Mouse (Mus musculus): ENCODE data around the gene Tex2. TPM values are rescaled to one million over a fixed set of nuclear protein-coding genes. Genes with fewer than 3 reads are reported as not detected.

Tex2 gene
- total and polyA plus RNA-seq, 2 experiments from 2014 or later: 23.0 to 49.3 TPM

GRCm38 (mm10) chr11:106465932-106466331, 147.3 kb downstream of the Tex2 start:
- no peak overlapping the region for H3K4me3 ChIP-seq (ENCODE audit: low read depth, low read length)
- H3K27me3 ChIP-seq (ENCODE audit: insufficient read depth, low read length): no peaks in the 10 kb centered on the region
- no peak overlapping the region for H3K27ac ChIP-seq (ENCODE audit: low read depth, low read length)
- H3K36me3 ChIP-seq (ENCODE audit: insufficient read depth): no peaks in the 10 kb centered on the region
- 0 out of 2 replicates have a peak, but pooled peaks cover 3% of the 10 kb centered on the region for H3K4me1 ChIP-seq (ENCODE audit: insufficient read depth)
- WGBS: 92% methylated on average over 4 of the region's 4 CpGs
- no peak for TF ChIP-seq CTCF (IDR thresholded peaks at IDR 0.05; ENCODE audit: low read depth)
- H3K4me2 ChIP-seq (ENCODE audit: low read depth): no peak overlapping the region
- H3K9ac ChIP-seq: no peak overlapping the region
- ATAC-seq: no peak
- no peaks in the 10 kb centered on the region for H3K9me3 ChIP-seq (ENCODE audit: low read length)
- DNase-seq: no peak

GRCm38 (mm10) chr11:106465545-106465903, 147.7 kb downstream of the Tex2 start:
- H3K9me3 ChIP-seq (ENCODE audit: low read length): no peaks in the 10 kb centered on the region
- 0 out of 2 replicates have a peak, but pooled peaks cover 3% of the 10 kb centered on the region for H3K4me1 ChIP-seq (ENCODE audit: insufficient read depth)
- no peak overlapping the region for H3K4me3 ChIP-seq (ENCODE audit: low read depth, low read length)
- TF ChIP-seq CTCF (IDR thresholded peaks at IDR 0.05; ENCODE audit: low read depth): no peak
- no peak overlapping the region for H3K9ac ChIP-seq
- H3K27me3 ChIP-seq (ENCODE audit: insufficient read depth, low read length): no peaks in the 10 kb centered on the region
- no peak overlapping the region for H3K4me2 ChIP-seq (ENCODE audit: low read depth)
- H3K27ac ChIP-seq (ENCODE audit: low read depth, low read length): no peak overlapping the region
- H3K36me3 ChIP-seq (ENCODE audit: insufficient read depth): no peaks in the 10 kb centered on the region
- 97% methylated on average over 1 of the region's 1 CpGs for WGBS
- DNase-seq: no peak
- ATAC-seq: no peak

GRCm38 (mm10) chr11:106464681-106465544, 148.3 kb downstream of the Tex2 start:
- no peak for DNase-seq
- Histone ChIP-seq H3K27me3 (ENCODE audit: insufficient read depth, low read length) (no peaks in the 10 kb centered on the region), H3K4me2 (ENCODE audit: low read depth) (no peak overlapping the region), H3K9ac (no peak overlapping the region), H3K4me3 (ENCODE audit: low read depth, low read length) (no peak overlapping the region), H3K36me3 (ENCODE audit: insufficient read depth) (no peaks in the 10 kb centered on the region), H3K9me3 (ENCODE audit: low read length) (no peaks in the 10 kb centered on the region), H3K4me1 (ENCODE audit: insufficient read depth) (0 out of 2 replicates have a peak, but pooled peaks cover 3% of the 10 kb centered on the region), H3K27ac (ENCODE audit: low read depth, low read length) (no peak overlapping the region)
- WGBS: 61% methylated on average over 4 of the region's 4 CpGs
- no peak for TF ChIP-seq CTCF (IDR thresholded peaks at IDR 0.05; ENCODE audit: low read depth)
- no peak for ATAC-seq

GRCm38 (mm10) chr11:106463845-106464244, 149.4 kb downstream of the Tex2 start:
- ATAC-seq (no peak), DNase-seq (no peak)
- no peak for TF ChIP-seq CTCF (IDR thresholded peaks at IDR 0.05; ENCODE audit: low read depth)
- no peaks in the 10 kb centered on the region for H3K36me3 ChIP-seq (ENCODE audit: insufficient read depth)
- no peak overlapping the region for H3K4me3 ChIP-seq (ENCODE audit: low read depth, low read length)
- WGBS: 33% methylated on average over 5 of the region's 5 CpGs
- no peak overlapping the region for H3K9ac ChIP-seq
- no peak overlapping the region for H3K27ac ChIP-seq (ENCODE audit: low read depth, low read length)
- no peaks in the 10 kb centered on the region for H3K9me3 ChIP-seq (ENCODE audit: low read length)
- no peaks in the 10 kb centered on the region for H3K27me3 ChIP-seq (ENCODE audit: insufficient read depth, low read length)
- 0 out of 2 replicates have a peak, but pooled peaks cover 3% of the 10 kb centered on the region for H3K4me1 ChIP-seq (ENCODE audit: insufficient read depth)
- no peak overlapping the region for H3K4me2 ChIP-seq (ENCODE audit: low read depth)

- no peaks in the 10 kb centered on the region for H3K9me3 ChIP-seq (ENCODE audit: low read length)
- DNase-seq (no peak), ATAC-seq (no peak)
- 0 out of 2 replicates have a peak, but pooled peaks cover 3% of the 10 kb centered on the region for H3K4me1 ChIP-seq (ENCODE audit: insufficient read depth)
- no peak overlapping the region for H3K4me3 ChIP-seq (ENCODE audit: low read depth, low read length)
- no peaks in the 10 kb centered on the region for H3K27me3 ChIP-seq (ENCODE audit: insufficient read depth, low read length)
- no peak for TF ChIP-seq CTCF (IDR thresholded peaks at IDR 0.05; ENCODE audit: low read depth)
- H3K27ac ChIP-seq (ENCODE audit: low read depth, low read length): no peak overlapping the region
- 83% methylated on average over 3 of the region's 3 CpGs for WGBS
- H3K36me3 ChIP-seq (ENCODE audit: insufficient read depth): no peaks in the 10 kb centered on the region
- H3K9ac ChIP-seq: no peak overlapping the region
- H3K4me2 ChIP-seq (ENCODE audit: low read depth): no peak overlapping the region
Observed at GRCm38 (mm10) chr11:106462309-106462708, 150.9 kb downstream of the Tex2 start.

GRCm38 (mm10) chr11:106461145-106461932, 151.9 kb downstream of the Tex2 start:
- TF ChIP-seq CTCF (IDR thresholded peaks at IDR 0.05; ENCODE audit: low read depth): no peak
- Histone ChIP-seq H3K4me1 (ENCODE audit: insufficient read depth) (0 out of 2 replicates have a peak, but pooled peaks cover 3% of the 10 kb centered on the region), H3K9me3 (ENCODE audit: low read length) (no peaks in the 10 kb centered on the region), H3K9ac (no peak overlapping the region), H3K4me3 (ENCODE audit: low read depth, low read length) (no peak overlapping the region), H3K4me2 (ENCODE audit: low read depth) (no peak overlapping the region), H3K27me3 (ENCODE audit: insufficient read depth, low read length) (no peaks in the 10 kb centered on the region), H3K27ac (ENCODE audit: low read depth, low read length) (no peak overlapping the region), H3K36me3 (ENCODE audit: insufficient read depth) (no peaks in the 10 kb centered on the region; the same call in 1 of the 2 replicates)
- no peak for DNase-seq
- WGBS: 85% methylated on average over 5 of the region's 5 CpGs
- ATAC-seq: no peak
